Mouse (Mus musculus): ENCODE results near the gene Ccdc24. TPM values are rescaled to one million over a fixed set of nuclear protein-coding genes. Genes with fewer than 3 reads are reported as not detected.

Gene Ccdc24
- 0.49 and 0.70 TPM in 2 replicates for polyA plus RNA-seq (2014; fragmentation: Nextera tagmentation; extraction: Ambion mirVana)

GRCm38 (mm10) chr4:117872471-117872886 is at the start of gene Ccdc24:
Gene Ccdc24, minus strand, starts transcription at chr4:117872557.
- 12% methylated on average over 14 of the region's 14 CpGs for WGBS
- H3K27ac ChIP-seq (replicated peaks in 1 of 2; ENCODE audit: control insufficient read depth in 1 of 2, insufficient read depth in 1 of 2, low read depth in 2 of 2, low read length in 2 of 2), result no peak within 1 kb of the TSS
- H3K27me3 ChIP-seq (ENCODE audit: control insufficient read depth, insufficient read depth, low read length), result peaks cover 9% of the 10 kb centered on the region; the same call in 1 of the 2 replicates

GRCm38 (mm10) chr4:117921358-117921757 is 49.0 kb upstream of the Ccdc24 start:
- H3K27ac ChIP-seq (replicated peaks in 1 of 2; ENCODE audit: control insufficient read depth in 1 of 2, insufficient read depth in 1 of 2, low read depth in 2 of 2, low read length in 2 of 2), result no peak overlapping the region
- peaks cover 36% of the 10 kb centered on the region in 2 experiments for H3K4me1 ChIP-seq (ENCODE audit: control insufficient read depth in 2 of 2, insufficient read depth in 2 of 2, low read length in 2 of 2)
- no peak overlapping the region for H3K4me2 ChIP-seq (ENCODE audit: low read length)
- H3K36me3 ChIP-seq (ENCODE audit: control insufficient read depth, insufficient read depth, low read length), result no peaks in the 10 kb centered on the region
- no peak overlapping the region for H3K9ac ChIP-seq (ENCODE audit: low read length)
- H3K9me3 ChIP-seq (ENCODE audit: control insufficient read depth, low read length), result no peaks in the 10 kb centered on the region
- H3K4me3 ChIP-seq (ENCODE audit: control insufficient read depth in 1 of 2, insufficient read depth in 1 of 2, low read depth in 1 of 2, low read length in 2 of 2), result no peak overlapping the region
- WGBS, result 88% methylated on average over 2 of the region's 2 CpGs
- ATAC-seq (ENCODE audit: insufficient number of reproducible peaks, insufficient read depth, low FRiP score, low read depth), result no peak
- H3K27me3 ChIP-seq (ENCODE audit: control insufficient read depth, insufficient read depth, low read length), result peaks cover 12% of the 10 kb centered on the region; the same call in 1 of the 2 replicates

More at GRCm38 (mm10) chr4:117872471-117872886, at the start of gene Ccdc24:
- ATAC-seq (ENCODE audit: insufficient number of reproducible peaks, insufficient read depth, low FRiP score, low read depth), result peak; percentile 19; the same call in 1 of the 2 replicates
- Histone ChIP-seq H3K4me1 (ENCODE audit: control insufficient read depth in 2 of 2, insufficient read depth in 2 of 2, low read length in 2 of 2) (peaks cover 9 to 14% of the 10 kb centered on the region in 2 experiments), H3K4me2 (ENCODE audit: low read length) (peak within 1 kb of the TSS; percentile 66), H3K4me3 (ENCODE audit: control insufficient read depth in 1 of 2, insufficient read depth in 1 of 2, low read depth in 1 of 2, low read length in 2 of 2) (peak within 1 kb of the TSS; percentile 30 to 35), H3K9me3 (ENCODE audit: control insufficient read depth, low read length) (no peaks in the 10 kb centered on the region), H3K36me3 (ENCODE audit: control insufficient read depth, insufficient read depth, low read length) (peaks cover 26% of the 10 kb centered on the region), H3K9ac (ENCODE audit: low read length) (peak within 1 kb of the TSS; percentile 45)

GRCm38 (mm10) chr4:117918762-117919161 is 46.4 kb upstream of the Ccdc24 start:
- H3K4me2 ChIP-seq (ENCODE audit: low read length), result no peak overlapping the region
- no peaks in the 10 kb centered on the region for H3K27me3 ChIP-seq (ENCODE audit: control insufficient read depth, insufficient read depth, low read length)
- peak overlapping the region; percentile 27; the same call in 1 of the 2 replicates for H3K9ac ChIP-seq (ENCODE audit: low read length)
- no peak for ATAC-seq (ENCODE audit: insufficient number of reproducible peaks, insufficient read depth, low FRiP score, low read depth)
- H3K4me1 ChIP-seq (ENCODE audit: control insufficient read depth in 2 of 2, insufficient read depth in 2 of 2, low read length in 2 of 2), result peaks cover 36 to 37% of the 10 kb centered on the region in 2 experiments
- no peaks in the 10 kb centered on the region for H3K9me3 ChIP-seq (ENCODE audit: control insufficient read depth, low read length)
- H3K27ac ChIP-seq (replicated peaks in 1 of 2; ENCODE audit: control insufficient read depth in 1 of 2, insufficient read depth in 1 of 2, low read depth in 2 of 2, low read length in 2 of 2), result peak overlapping the region; percentile 61 to 68; a peak in 3 of 4 replicates
- no peak overlapping the region for H3K4me3 ChIP-seq (ENCODE audit: control insufficient read depth in 1 of 2, insufficient read depth in 1 of 2, low read depth in 1 of 2, low read length in 2 of 2)
- WGBS, result 57% methylated on average over 5 of the region's 5 CpGs
- H3K36me3 ChIP-seq (ENCODE audit: control insufficient read depth, insufficient read depth, low read length), result no peaks in the 10 kb centered on the region

- no peak overlapping the region; the same call in 1 of the 2 replicates for H3K9ac ChIP-seq (ENCODE audit: low read length)
- H3K36me3 ChIP-seq (ENCODE audit: control insufficient read depth, insufficient read depth, low read length), result no peaks in the 10 kb centered on the region
- ATAC-seq (ENCODE audit: insufficient number of reproducible peaks, insufficient read depth, low FRiP score, low read depth), result no peak
- H3K27me3 ChIP-seq (ENCODE audit: control insufficient read depth, insufficient read depth, low read length), result no peaks in the 10 kb centered on the region
- H3K4me2 ChIP-seq (ENCODE audit: low read length), result no peak overlapping the region
- peaks cover 37 to 40% of the 10 kb centered on the region in 2 experiments for H3K4me1 ChIP-seq (ENCODE audit: control insufficient read depth in 2 of 2, insufficient read depth in 2 of 2, low read length in 2 of 2)
- no peaks in the 10 kb centered on the region for H3K9me3 ChIP-seq (ENCODE audit: control insufficient read depth, low read length)
- H3K4me3 ChIP-seq (ENCODE audit: control insufficient read depth in 1 of 2, insufficient read depth in 1 of 2, low read depth in 1 of 2, low read length in 2 of 2), result no peak overlapping the region
- peak overlapping the region; percentile 61 to 76 for H3K27ac ChIP-seq (replicated peaks in 1 of 2; ENCODE audit: control insufficient read depth in 1 of 2, insufficient read depth in 1 of 2, low read depth in 2 of 2, low read length in 2 of 2)
- WGBS, result 4% methylated on average over 3 of the region's 3 CpGs
Observed at GRCm38 (mm10) chr4:117918261-117918660, 45.9 kb upstream of the Ccdc24 start.

GRCm38 (mm10) chr4:117917847-117918246 is 45.5 kb upstream of the Ccdc24 start:
- H3K4me3 ChIP-seq (ENCODE audit: control insufficient read depth in 1 of 2, insufficient read depth in 1 of 2, low read depth in 1 of 2, low read length in 2 of 2), result no peak overlapping the region
- H3K36me3 ChIP-seq (ENCODE audit: control insufficient read depth, insufficient read depth, low read length), result 0 out of 2 replicates have a peak, but pooled peaks cover 2% of the 10 kb centered on the region
- no peaks in the 10 kb centered on the region for H3K9me3 ChIP-seq (ENCODE audit: control insufficient read depth, low read length)
- ATAC-seq (ENCODE audit: insufficient number of reproducible peaks, insufficient read depth, low FRiP score, low read depth), result no peak
- H3K27ac ChIP-seq (replicated peaks in 1 of 2; ENCODE audit: control insufficient read depth in 1 of 2, insufficient read depth in 1 of 2, low read depth in 2 of 2, low read length in 2 of 2), result peak overlapping the region; percentile 61 to 76
- no peaks in the 10 kb centered on the region for H3K27me3 ChIP-seq (ENCODE audit: control insufficient read depth, insufficient read depth, low read length)
- WGBS, result 83% methylated on average over 4 of the region's 4 CpGs
- H3K9ac ChIP-seq (ENCODE audit: low read length), result no peak overlapping the region; the same call in 1 of the 2 replicates
- no peak overlapping the region for H3K4me2 ChIP-seq (ENCODE audit: low read length)
- peaks cover 37 to 40% of the 10 kb centered on the region in 2 experiments for H3K4me1 ChIP-seq (ENCODE audit: control insufficient read depth in 2 of 2, insufficient read depth in 2 of 2, low read length in 2 of 2)

GRCm38 (mm10) chr4:117917402-117917801 is 45.0 kb upstream of the Ccdc24 start:
- WGBS, result 57% methylated on average over 4 of the region's 4 CpGs
- Histone ChIP-seq H3K27me3 (ENCODE audit: control insufficient read depth, insufficient read depth, low read length) (no peaks in the 10 kb centered on the region), H3K27ac (replicated peaks in 1 of 2; ENCODE audit: control insufficient read depth in 1 of 2, insufficient read depth in 1 of 2, low read depth in 2 of 2, low read length in 2 of 2) (peak overlapping the region in 1 of 2 experiments; percentile 19; a peak in 2 of 4 replicates)

GRCm38 (mm10) chr4:117916386-117916785 is 44.0 kb upstream of the Ccdc24 start:
- Histone ChIP-seq H3K27me3 (ENCODE audit: control insufficient read depth, insufficient read depth, low read length) (no peaks in the 10 kb centered on the region), H3K36me3 (ENCODE audit: control insufficient read depth, insufficient read depth, low read length) (peaks cover 17% of the 10 kb centered on the region), H3K4me2 (ENCODE audit: low read length) (no peak overlapping the region), H3K9me3 (ENCODE audit: control insufficient read depth, low read length) (no peaks in the 10 kb centered on the region), H3K4me1 (ENCODE audit: control insufficient read depth in 2 of 2, insufficient read depth in 2 of 2, low read length in 2 of 2) (peaks cover 38 to 40% of the 10 kb centered on the region in 2 experiments), H3K9ac (ENCODE audit: low read length) (no peak overlapping the region), H3K4me3 (ENCODE audit: control insufficient read depth in 1 of 2, insufficient read depth in 1 of 2, low read depth in 1 of 2, low read length in 2 of 2) (no peak overlapping the region), H3K27ac (replicated peaks in 1 of 2; ENCODE audit: control insufficient read depth in 1 of 2, insufficient read depth in 1 of 2, low read depth in 2 of 2, low read length in 2 of 2) (peak overlapping the region in 1 of 2 experiments; percentile 3; a peak in 1 of 4 replicates)
- WGBS, result 58% methylated on average over 5 of the region's 5 CpGs
- no peak for ATAC-seq (ENCODE audit: insufficient number of reproducible peaks, insufficient read depth, low FRiP score, low read depth)

More at GRCm38 (mm10) chr4:117917402-117917801, 45.0 kb upstream of the Ccdc24 start:
- Histone ChIP-seq H3K4me1 (ENCODE audit: control insufficient read depth in 2 of 2, insufficient read depth in 2 of 2, low read length in 2 of 2) (peaks cover 39 to 40% of the 10 kb centered on the region in 2 experiments), H3K4me3 (ENCODE audit: control insufficient read depth in 1 of 2, insufficient read depth in 1 of 2, low read depth in 1 of 2, low read length in 2 of 2) (no peak overlapping the region), H3K36me3 (ENCODE audit: control insufficient read depth, insufficient read depth, low read length) (peaks cover 6% of the 10 kb centered on the region), H3K9me3 (ENCODE audit: control insufficient read depth, low read length) (no peaks in the 10 kb centered on the region), H3K4me2 (ENCODE audit: low read length) (no peak overlapping the region), H3K9ac (ENCODE audit: low read length) (no peak overlapping the region)
- ATAC-seq (ENCODE audit: insufficient number of reproducible peaks, insufficient read depth, low FRiP score, low read depth), result no peak

All from heart, embryonic 14.5 days (tissue).